Comparison of ENCODE assay signal across 20 mouse cellular contexts in genomic region chr10:91686082-91686618, GRCm38 (mm10).
DNase-seq lines count a peak whose midpoint lies in the region; ATAC-seq lines count a peak whose summit lies in the region.
"Had no signal": no experiment of that assay in that cellular context is flagged by ENCODE, and none has a peak within 500 bp of the region (broad histone marks: within the 10 kb centered on the region; RNA-seq: fewer than 3 reads in every experiment).

No protein-coding gene starts in this region.

- DNase-seq in embryo, embryonic 11 days, result peak; percentile 19
- DNase-seq in spleen, postnatal 36 days (ENCODE audit: low spot score in 2 of 2), result no peak
- DNase-seq: adrenal gland, postnatal 14 days; cerebellum, adult 18-20 months; cerebellum, postnatal 36 days; kidney, adult 11 months; kidney, postnatal 10 days; retina, postnatal 1 day; thymus, postnatal 14 days had no signal

- peaks cover 14% of the 10 kb centered on the region for H3K4me1 ChIP-seq in forebrain, embryonic 12.5 days
- peaks cover 18% of the 10 kb centered on the region for H3K4me1 ChIP-seq in forebrain, embryonic 15.5 days
- peaks cover 19% of the 10 kb centered on the region for H3K4me1 ChIP-seq in midbrain, embryonic 12.5 days
- peaks cover 22% of the 10 kb centered on the region for H3K4me1 ChIP-seq in neural tube, embryonic 13.5 days (replicated peaks)
- H3K4me1 ChIP-seq: heart, embryonic 10.5 days had no signal

- H3K27ac ChIP-seq in forebrain, embryonic 12.5 days, result peak overlapping the region; percentile 70; the same call in 1 of the 2 replicates
- no peak overlapping the region for H3K27ac ChIP-seq in forebrain, embryonic 15.5 days (replicated peaks)
- peak overlapping the region; percentile 91 for H3K27ac ChIP-seq in midbrain, embryonic 12.5 days (replicated peaks)
- peak overlapping the region; percentile 72 for H3K27ac ChIP-seq in neural tube, embryonic 13.5 days (replicated peaks)
- H3K27ac ChIP-seq: embryonic facial prominence, embryonic 12.5 days; heart, embryonic 10.5 days; limb, embryonic 15.5 days had no signal

- H3K9ac ChIP-seq in forebrain, embryonic 12.5 days, result 0 out of 2 replicates have a peak overlapping the region, but pooled peaks have one; percentile 22
- H3K9ac ChIP-seq in forebrain, embryonic 15.5 days (replicated peaks), result no peak overlapping the region
- no peak overlapping the region for H3K9ac ChIP-seq in midbrain, embryonic 12.5 days (replicated peaks)
- no peak overlapping the region for H3K9ac ChIP-seq in neural tube, embryonic 13.5 days
- H3K9ac ChIP-seq: embryonic facial prominence, embryonic 12.5 days; limb, embryonic 15.5 days had no signal

- H3K4me2 ChIP-seq in forebrain, embryonic 12.5 days, result no peak overlapping the region
- no peak overlapping the region for H3K4me2 ChIP-seq in forebrain, embryonic 15.5 days (replicated peaks)
- H3K4me2 ChIP-seq in midbrain, embryonic 12.5 days (replicated peaks), result peak overlapping the region; percentile 30
- H3K4me2 ChIP-seq in neural tube, embryonic 13.5 days, result no peak overlapping the region; the same call in 1 of the 2 replicates
- H3K4me2 ChIP-seq: embryonic facial prominence, embryonic 12.5 days; limb, embryonic 15.5 days had no signal

- WGBS in forebrain, embryonic 12.5 days, result 49% methylated on average over 8 of the region's 8 CpGs
- WGBS in forebrain, embryonic 15.5 days, result 44% methylated on average over 8 of the region's 8 CpGs
- WGBS in midbrain, embryonic 12.5 days, result 12% methylated on average over 8 of the region's 8 CpGs
- 37% methylated on average over 8 of the region's 8 CpGs for WGBS in neural tube, embryonic 13.5 days

- ATAC-seq in forebrain, embryonic 12.5 days (ENCODE audit: low FRiP score), result no peak
- ATAC-seq in forebrain, embryonic 15.5 days (replicated peaks), result no peak
- peak; percentile 27; the same call in 1 of the 2 replicates for ATAC-seq in midbrain, embryonic 12.5 days (ENCODE audit: low FRiP score, low read depth)
- no peak for ATAC-seq in neural tube, embryonic 13.5 days (ENCODE audit: low read depth)
- no peak for ATAC-seq in erythroid progenitor cell, adult 5-6 weeks (replicated peaks; ENCODE audit: low FRiP score, poor library complexity, severe bottlenecking)
- ATAC-seq: lung, postnatal 0 days had no signal

- H3K36me3 ChIP-seq in forebrain, embryonic 12.5 days (replicated peaks), result no peaks in the 10 kb centered on the region
- H3K36me3 ChIP-seq in forebrain, embryonic 15.5 days, result no peaks in the 10 kb centered on the region
- H3K36me3 ChIP-seq in midbrain, embryonic 12.5 days, result no peaks in the 10 kb centered on the region
- H3K36me3 ChIP-seq in neural tube, embryonic 13.5 days, result no peaks in the 10 kb centered on the region
- H3K36me3 ChIP-seq: embryonic facial prominence, embryonic 12.5 days; G1E; heart, embryonic 10.5 days; limb, embryonic 15.5 days had no signal

- H3K27me3 ChIP-seq in forebrain, embryonic 12.5 days, result no peaks in the 10 kb centered on the region
- no peaks in the 10 kb centered on the region for H3K27me3 ChIP-seq in forebrain, embryonic 15.5 days
- H3K27me3 ChIP-seq in midbrain, embryonic 12.5 days, result no peaks in the 10 kb centered on the region
- no peaks in the 10 kb centered on the region for H3K27me3 ChIP-seq in neural tube, embryonic 13.5 days
- H3K27me3 ChIP-seq: embryonic facial prominence, embryonic 12.5 days; limb, embryonic 15.5 days had no signal

- H3K4me3 ChIP-seq in forebrain, embryonic 12.5 days (replicated peaks), result no peak overlapping the region
- no peak overlapping the region for H3K4me3 ChIP-seq in forebrain, embryonic 15.5 days
- no peak overlapping the region for H3K4me3 ChIP-seq in midbrain, embryonic 12.5 days
- no peak overlapping the region for H3K4me3 ChIP-seq in neural tube, embryonic 13.5 days
- H3K4me3 ChIP-seq: embryonic facial prominence, embryonic 12.5 days; erythroblast, embryonic 14.5 days; heart, embryonic 10.5 days; limb, embryonic 15.5 days had no signal

- H3K9me3 ChIP-seq in forebrain, embryonic 12.5 days, result no peaks in the 10 kb centered on the region
- H3K9me3 ChIP-seq in forebrain, embryonic 15.5 days, result no peaks in the 10 kb centered on the region
- no peaks in the 10 kb centered on the region for H3K9me3 ChIP-seq in midbrain, embryonic 12.5 days
- H3K9me3 ChIP-seq in neural tube, embryonic 13.5 days, result no peaks in the 10 kb centered on the region
- H3K9me3 ChIP-seq: embryonic facial prominence, embryonic 12.5 days; heart, embryonic 10.5 days; limb, embryonic 15.5 days had no signal
